Comparison of ENCODE assay signal across 7 mouse cellular contexts in the genomic region with DNA sequence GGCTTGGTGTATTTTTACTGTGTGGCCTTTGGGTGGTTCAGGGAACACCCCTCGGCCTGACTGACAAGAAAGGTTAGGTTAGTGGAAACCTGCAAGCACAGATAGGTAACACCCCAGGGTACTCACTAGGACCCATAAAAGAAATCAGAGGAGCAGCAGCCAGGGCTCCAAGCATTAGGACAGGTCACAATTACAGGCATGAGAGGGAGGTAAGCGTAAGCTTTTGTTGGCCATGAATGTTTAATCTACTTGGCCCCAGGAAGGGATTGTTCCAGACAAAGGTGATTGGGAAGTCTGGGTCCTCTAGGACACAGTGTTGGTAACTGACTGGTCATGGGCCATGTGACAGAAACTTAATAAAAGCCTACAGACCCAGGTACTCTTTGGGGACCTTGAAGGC.
DNase-seq lines count a peak whose midpoint lies in the region; ATAC-seq and TF ChIP-seq lines count a peak whose summit lies in the region.

No protein-coding gene starts in this region.

- DNase-seq in left cerebral cortex, adult 2 months (ENCODE audit: extremely low spot score in 1 of 2, low spot score in 2 of 2): no peak
- DNase-seq in left cerebral cortex, postnatal 4 days: no peak
- no peak for DNase-seq in frontal cortex, adult 2 months (ENCODE audit: extremely low spot score in 1 of 2, low spot score in 1 of 2)
- no peak for DNase-seq in urinary bladder, postnatal 36 days (ENCODE audit: low spot score in 2 of 2)

- peak overlapping the region; percentile 96 for H3K27ac ChIP-seq in left cerebral cortex, adult 2 months
- H3K27ac ChIP-seq in hindbrain, embryonic 15.5 days (replicated peaks): peak overlapping the region; percentile 94; the same call in 1 of the 2 replicates
- no peak overlapping the region for H3K27ac ChIP-seq in neural tube, embryonic 13.5 days (replicated peaks)

- WGBS in hindbrain, embryonic 15.5 days: 79% methylated on average over 2 of the region's 2 CpGs
- 63% methylated on average over 2 of the region's 2 CpGs for WGBS in neural tube, embryonic 13.5 days

- intact Hi-C loops in left cerebral cortex, adult 2 months (cut with DNase I): loop anchor here (1.0 to 5.0 kb wide), 5 partner anchors 24 to 423 kb away; no protein-coding TSS in a partner anchor
- intact Hi-C loops in left cerebral cortex, postnatal 4 days (cut with DNase I): no loop called here

- peaks cover 31% of the 10 kb centered on the region for H3K4me1 ChIP-seq in hindbrain, embryonic 15.5 days (replicated peaks)
- peaks cover 34% of the 10 kb centered on the region for H3K4me1 ChIP-seq in neural tube, embryonic 13.5 days (replicated peaks)

- peak overlapping the region; percentile 100 for H3K4me2 ChIP-seq in hindbrain, embryonic 15.5 days
- peak overlapping the region; percentile 98 for H3K4me2 ChIP-seq in neural tube, embryonic 13.5 days

- ATAC-seq in erythroid progenitor cell, adult 5-6 weeks (replicated peaks; ENCODE audit: low FRiP score, poor library complexity, severe bottlenecking): 0 out of 2 replicates have a peak, but pooled peaks have one; percentile 39
- peak; percentile 5; the same call in 1 of the 2 replicates for ATAC-seq in hindbrain, embryonic 15.5 days (ENCODE audit: low FRiP score, low read depth)
- ATAC-seq in neural tube, embryonic 13.5 days (ENCODE audit: low read depth): peak; percentile 22; the same call in 1 of the 2 replicates

- no peaks in the 10 kb centered on the region for H3K36me3 ChIP-seq in hindbrain, embryonic 15.5 days
- no peaks in the 10 kb centered on the region for H3K36me3 ChIP-seq in neural tube, embryonic 13.5 days

- H3K27me3 ChIP-seq in hindbrain, embryonic 15.5 days: peaks cover 11% of the 10 kb centered on the region; the same call in 1 of the 2 replicates
- H3K27me3 ChIP-seq in neural tube, embryonic 13.5 days: peaks cover 67% of the 10 kb centered on the region

- H3K4me3 ChIP-seq in left cerebral cortex, adult 2 months: no peak overlapping the region
- peak overlapping the region; percentile 71; the same call in 1 of the 2 replicates for H3K4me3 ChIP-seq in hindbrain, embryonic 15.5 days
- H3K4me3 ChIP-seq in neural tube, embryonic 13.5 days: peak overlapping the region; percentile 57; the same call in 1 of the 2 replicates

- no peak overlapping the region for H3K9ac ChIP-seq in hindbrain, embryonic 15.5 days
- 0 out of 2 replicates have a peak overlapping the region, but pooled peaks have one; percentile 92 for H3K9ac ChIP-seq in neural tube, embryonic 13.5 days

- H3K9me3 ChIP-seq in hindbrain, embryonic 15.5 days: no peaks in the 10 kb centered on the region
- H3K9me3 ChIP-seq in neural tube, embryonic 13.5 days: no peaks in the 10 kb centered on the region

- no peak for TF ChIP-seq CTCF in left cerebral cortex, adult 2 months (IDR thresholded peaks at IDR 0.05)
